Mouse (Mus musculus) layer of hippocampus, adult 9-10 months (tissue): ENCODE results near the gene Myo3b.
"Not testable (repeated sequence)": the region's sequence is repeated elsewhere in the genome, so short reads cannot be mapped to it uniquely, and the experiment has no call there.

Experiments
- DNase-seq: peaks from one replicate; pipeline ENCODE4 v3.0.0; 2022; ENCODE audit warnings: low spot score

Myo3b gene

GRCm38 (mm10) chr2:70195418-70196248 is 156.7 kb downstream of the Myo3b start:
- no peak for DNase-seq

- no peak for DNase-seq
These were observed 163.1 kb downstream of the Myo3b start for GRCm38 (mm10) chr2:70201796-70202555.

- DNase-seq, result no peak
These were observed 163.7 kb downstream of the Myo3b start for GRCm38 (mm10) chr2:70202578-70203167.

- no peak for DNase-seq
These were observed 169.5 kb downstream of the Myo3b start for GRCm38 (mm10) chr2:70208411-70208810.

- no peak for DNase-seq
These were observed 170.9 kb downstream of the Myo3b start for GRCm38 (mm10) chr2:70209790-70210189.

GRCm38 (mm10) chr2:70210427-70211332 is 171.8 kb downstream of the Myo3b start:
- no peak for DNase-seq

GRCm38 (mm10) chr2:70214401-70214800 is 175.5 kb downstream of the Myo3b start:
- DNase-seq, result no peak

- DNase-seq, result no peak
These were observed 178.9 kb downstream of the Myo3b start for GRCm38 (mm10) chr2:70217800-70218199.

- DNase-seq, result no peak
These were observed 179.5 kb downstream of the Myo3b start for GRCm38 (mm10) chr2:70218469-70218868.

GRCm38 (mm10) chr2:70226679-70227078 is 187.8 kb downstream of the Myo3b start:
- no peak for DNase-seq

- DNase-seq, result not testable (repeated sequence)
These were observed 195.5 kb downstream of the Myo3b start for GRCm38 (mm10) chr2:70234450-70234849.

- no peak for DNase-seq
These were observed 207.1 kb downstream of the Myo3b start for GRCm38 (mm10) chr2:70245981-70246380.

- no peak for DNase-seq
These were observed 209.7 kb downstream of the Myo3b start for GRCm38 (mm10) chr2:70248616-70249015.

GRCm38 (mm10) chr2:70249872-70250271 is 210.9 kb downstream of the Myo3b start:
- no peak for DNase-seq

GRCm38 (mm10) chr2:70251256-70251655 is 212.3 kb downstream of the Myo3b start:
- no peak for DNase-seq

- no peak for DNase-seq
These were observed 220.6 kb downstream of the Myo3b start for GRCm38 (mm10) chr2:70259357-70260000.

- DNase-seq, result no peak
These were observed 221.8 kb downstream of the Myo3b start for GRCm38 (mm10) chr2:70260646-70261195.

- DNase-seq, result no peak
These were observed 223.0 kb downstream of the Myo3b start for GRCm38 (mm10) chr2:70261703-70262564.

GRCm38 (mm10) chr2:70262565-70263082 is 223.7 kb downstream of the Myo3b start:
- DNase-seq, result no peak
